In genomic region chrX:72012236-72012635, GRCm38 (mm10) we compare ENCODE assay signal across 9 mouse cellular contexts. TPM values are rescaled to one million over a fixed set of nuclear protein-coding genes. Genes with fewer than 3 reads are reported as not detected.
DNase-seq lines count a peak whose midpoint lies in the region; ATAC-seq and TF ChIP-seq lines count a peak whose summit lies in the region.
"Had no signal": no experiment of that assay in that cellular context is flagged by ENCODE, and none has a peak within 500 bp of the region (broad histone marks: within the 10 kb centered on the region; RNA-seq: fewer than 3 reads in every experiment).

No protein-coding gene starts in this region.

- ATAC-seq in neural tube, embryonic 14.5 days (ENCODE audit: low read depth) = peak; percentile 28; the same call in 1 of the 2 replicates
- ATAC-seq in forebrain, embryonic 13.5 days = no peak
- no peak for ATAC-seq in forebrain, embryonic 12.5 days (ENCODE audit: low FRiP score)

- H3K4me2 ChIP-seq in neural tube, embryonic 14.5 days (ENCODE audit: low read depth, low read length) = no peak overlapping the region
- H3K4me2 ChIP-seq in forebrain, embryonic 13.5 days = no peak overlapping the region
- H3K4me2 ChIP-seq in forebrain, embryonic 12.5 days = no peak overlapping the region
- H3K4me2 ChIP-seq: liver, embryonic 13.5 days had no signal

- no peaks in the 10 kb centered on the region for H3K9me3 ChIP-seq in neural tube, embryonic 14.5 days (ENCODE audit: control insufficient read depth, low read length)
- no peaks in the 10 kb centered on the region for H3K9me3 ChIP-seq in forebrain, embryonic 13.5 days (replicated peaks)
- H3K9me3 ChIP-seq in forebrain, embryonic 12.5 days = no peaks in the 10 kb centered on the region
- H3K9me3 ChIP-seq: liver, embryonic 13.5 days had no signal

- no peak overlapping the region for H3K27ac ChIP-seq in neural tube, embryonic 14.5 days (ENCODE audit: low read depth, low read length)
- no peak overlapping the region for H3K27ac ChIP-seq in left cerebral cortex, adult 2 months
- H3K27ac ChIP-seq in forebrain, embryonic 13.5 days = no peak overlapping the region
- H3K27ac ChIP-seq in forebrain, embryonic 12.5 days = no peak overlapping the region
- H3K27ac ChIP-seq: liver, embryonic 13.5 days had no signal

- TF ChIP-seq CTCF in left cerebral cortex, adult 2 months (IDR thresholded peaks at IDR 0.05) = no peak

- intact Hi-C loops in gastrocnemius, postnatal 14 days (cut with DNase I; ENCODE audit: low total_unique reads) = no loop called here
- intact Hi-C loops in gastrocnemius, postnatal 36 days (cut with DNase I) = no loop called here
- intact Hi-C loops in left cerebral cortex, adult 2 months (cut with DNase I) = loop anchor here (1.0 kb wide), 1 partner anchor 807 kb away; no protein-coding TSS in a partner anchor

- no peaks in the 10 kb centered on the region for H3K27me3 ChIP-seq in neural tube, embryonic 14.5 days (ENCODE audit: control insufficient read depth, insufficient read depth, low read length)
- no peaks in the 10 kb centered on the region for H3K27me3 ChIP-seq in forebrain, embryonic 13.5 days
- H3K27me3 ChIP-seq in forebrain, embryonic 12.5 days = no peaks in the 10 kb centered on the region
- H3K27me3 ChIP-seq: liver, embryonic 13.5 days had no signal

- 54% methylated on average over 9 of the region's 9 CpGs for WGBS in neural tube, embryonic 14.5 days
- WGBS in forebrain, embryonic 13.5 days = 69% methylated on average over 9 of the region's 9 CpGs
- WGBS in forebrain, embryonic 12.5 days = 64% methylated on average over 9 of the region's 9 CpGs

- no peak overlapping the region for H3K4me3 ChIP-seq in neural tube, embryonic 14.5 days (ENCODE audit: low read depth, low read length)
- H3K4me3 ChIP-seq in left cerebral cortex, adult 2 months = no peak overlapping the region
- H3K4me3 ChIP-seq in forebrain, embryonic 13.5 days = no peak overlapping the region
- H3K4me3 ChIP-seq in forebrain, embryonic 12.5 days (replicated peaks) = no peak overlapping the region
- H3K4me3 ChIP-seq: liver, embryonic 13.5 days had no signal

- no peaks in the 10 kb centered on the region for H3K4me1 ChIP-seq in neural tube, embryonic 14.5 days (ENCODE audit: control insufficient read depth, insufficient read depth, low read length)
- H3K4me1 ChIP-seq in forebrain, embryonic 13.5 days = no peaks in the 10 kb centered on the region
- no peaks in the 10 kb centered on the region for H3K4me1 ChIP-seq in forebrain, embryonic 12.5 days
- H3K4me1 ChIP-seq: liver, embryonic 13.5 days had no signal

- H3K36me3 ChIP-seq in neural tube, embryonic 14.5 days (ENCODE audit: control insufficient read depth, insufficient read depth, low read length) = no peaks in the 10 kb centered on the region
- no peaks in the 10 kb centered on the region for H3K36me3 ChIP-seq in forebrain, embryonic 13.5 days (ENCODE audit: poor library complexity, severe bottlenecking)
- H3K36me3 ChIP-seq in forebrain, embryonic 12.5 days (replicated peaks) = no peaks in the 10 kb centered on the region
- H3K36me3 ChIP-seq: liver, embryonic 13.5 days had no signal

- peak; percentile 11 for DNase-seq in gastrocnemius, postnatal 14 days
- no peak for DNase-seq in gastrocnemius, postnatal 36 days
- DNase-seq in neural tube, embryonic 10.5 days (ENCODE audit: extremely low spot score, low spot score) = no peak
- DNase-seq in left cerebral cortex, adult 2 months (ENCODE audit: extremely low spot score in 1 of 2, low spot score in 2 of 2) = peak; percentile 27 to 40
- DNase-seq in right cerebral cortex, postnatal 4 days = peak; percentile 4
- DNase-seq: liver, embryonic 13.5 days had no signal

- no peak overlapping the region for H3K9ac ChIP-seq in neural tube, embryonic 14.5 days (replicated peaks; ENCODE audit: low read depth, low read length)
- H3K9ac ChIP-seq in forebrain, embryonic 13.5 days = no peak overlapping the region
- no peak overlapping the region for H3K9ac ChIP-seq in forebrain, embryonic 12.5 days
- H3K9ac ChIP-seq: liver, embryonic 13.5 days had no signal

RNA-seq across cellular contexts. Expression of gene Cnga2, which starts 20.6 kb away (rescaled TPM):
- under 1 TPM in 1 of 2 experiments, not detected in 1; 0.07 TPM for total RNA-seq in gastrocnemius, postnatal 14 days (2021)
- not detected for total RNA-seq in gastrocnemius, postnatal 36 days (2021)
- 0.08 and 0.15 TPM in 2 replicates for polyA plus RNA-seq in neural tube, embryonic 14.5 days (2014; fragmentation: Nextera tagmentation; extraction: Ambion mirVana)
- under 1 TPM; 0.42 to 0.54 TPM for total RNA-seq in left cerebral cortex, adult 2 months (2021)
- 0.06 and 0.18 TPM in 2 replicates for polyA plus RNA-seq in forebrain, embryonic 13.5 days (2015; fragmentation: Nextera tagmentation; extraction: Ambion mirVana)
- polyA plus RNA-seq in forebrain, embryonic 12.5 days (2016; fragmentation: Nextera tagmentation; extraction: Ambion mirVana) = 0.11 and 0.47 TPM in 2 replicates

RNA-seq across cellular contexts. Expression of gene Fate1, which starts 39.5 kb away (rescaled TPM):
- not detected for total RNA-seq in gastrocnemius, postnatal 14 days (2021)
- not detected for total RNA-seq in gastrocnemius, postnatal 36 days (2021)
- polyA plus RNA-seq in neural tube, embryonic 14.5 days (2014; fragmentation: Nextera tagmentation; extraction: Ambion mirVana) = 0.31 TPM in 1 of 2 replicates, not detected in the other
- total RNA-seq in left cerebral cortex, adult 2 months (2021) = not detected
- not detected in 2 replicates for polyA plus RNA-seq in forebrain, embryonic 13.5 days (2015; fragmentation: Nextera tagmentation; extraction: Ambion mirVana)
- not detected in 2 replicates for polyA plus RNA-seq in forebrain, embryonic 12.5 days (2016; fragmentation: Nextera tagmentation; extraction: Ambion mirVana)
- polyA plus RNA-seq: liver, embryonic 13.5 days had no signal

RNA-seq across cellular contexts. Expression of gene Prrg3, which starts 49.8 kb away (rescaled TPM):
- total RNA-seq in gastrocnemius, postnatal 14 days (2021) = 10 to 100 TPM; 12.9 to 13.7 TPM
- total RNA-seq in gastrocnemius, postnatal 36 days (2021) = 1 to 10 TPM; 2.5 to 4.0 TPM
- 11.6 and 14.7 TPM in 2 replicates for polyA plus RNA-seq in neural tube, embryonic 14.5 days (2014; fragmentation: Nextera tagmentation; extraction: Ambion mirVana)
- total RNA-seq in left cerebral cortex, adult 2 months (2021) = 10 to 100 TPM; 38.6 to 38.9 TPM
- 6.5 TPM in 2 replicates for polyA plus RNA-seq in forebrain, embryonic 13.5 days (2015; fragmentation: Nextera tagmentation; extraction: Ambion mirVana)
- 10.9 and 11.8 TPM in 2 replicates for polyA plus RNA-seq in forebrain, embryonic 12.5 days (2016; fragmentation: Nextera tagmentation; extraction: Ambion mirVana)

Comparison
In these comparisons a context has a peak if more than half of its experiments do, and no peak if none do; other contexts are left out.
1. DNase-seq: peak in gastrocnemius, postnatal 14 days (single experiment), left cerebral cortex, adult 2 months (2 of 2) and right cerebral cortex, postnatal 4 days (single experiment); none in gastrocnemius, postnatal 36 days (0 of 2) and neural tube, embryonic 10.5 days (single experiment).